Mouse (Mus musculus) ES-CJ7 (cell line): ENCODE measurements around the gene Nlgn1.
A peak's percentile ranks its signal among the peaks of the same experiment; 100 is the strongest.

Source experiments
- DNase-seq: peaks from one replicate; pipeline ENCODE4 v3.0.0; 2011; ENCODE audit warnings: low read depth, low spot score

The Nlgn1 gene

DNA sequence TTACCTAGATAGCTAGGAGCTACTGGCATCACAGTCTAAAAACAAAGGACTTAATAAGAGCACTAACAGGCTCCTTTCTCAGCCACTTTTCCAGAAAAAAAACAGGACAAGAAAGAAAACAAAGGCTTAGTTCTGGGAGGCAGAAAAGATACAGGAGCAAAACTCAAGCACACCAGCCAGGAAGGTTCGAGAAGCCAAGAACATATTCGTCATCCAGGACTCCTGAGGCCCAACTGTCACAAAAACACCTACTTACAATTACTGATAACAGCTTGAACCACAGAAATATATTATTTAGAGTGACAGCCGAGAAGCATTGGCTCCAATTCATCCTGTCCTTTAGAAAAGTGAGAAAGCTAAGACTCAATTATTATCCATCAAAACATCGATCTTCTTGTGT, 281.5 kb downstream of the Nlgn1 start:
- DNase-seq: no peak

DNA sequence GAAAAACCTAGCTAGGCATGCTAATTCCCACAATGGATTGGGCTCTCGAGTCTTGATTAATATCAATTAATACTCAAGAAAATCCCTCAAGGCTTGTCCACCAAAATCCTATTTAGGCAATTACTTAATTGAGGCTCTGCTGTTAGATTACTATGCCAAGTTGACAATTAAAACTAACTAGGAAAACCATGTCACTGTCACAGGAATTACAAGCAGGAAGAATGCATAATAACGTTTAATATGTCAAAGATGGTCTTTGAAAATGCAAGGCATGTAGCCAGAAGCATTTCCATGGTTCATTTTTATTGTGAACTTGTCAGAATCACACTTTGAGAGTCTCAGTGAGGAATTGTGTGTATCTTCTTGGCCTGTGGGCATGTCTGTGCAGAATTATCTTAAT, 289.3 kb downstream of the Nlgn1 start:
- DNase-seq: no peak

DNA sequence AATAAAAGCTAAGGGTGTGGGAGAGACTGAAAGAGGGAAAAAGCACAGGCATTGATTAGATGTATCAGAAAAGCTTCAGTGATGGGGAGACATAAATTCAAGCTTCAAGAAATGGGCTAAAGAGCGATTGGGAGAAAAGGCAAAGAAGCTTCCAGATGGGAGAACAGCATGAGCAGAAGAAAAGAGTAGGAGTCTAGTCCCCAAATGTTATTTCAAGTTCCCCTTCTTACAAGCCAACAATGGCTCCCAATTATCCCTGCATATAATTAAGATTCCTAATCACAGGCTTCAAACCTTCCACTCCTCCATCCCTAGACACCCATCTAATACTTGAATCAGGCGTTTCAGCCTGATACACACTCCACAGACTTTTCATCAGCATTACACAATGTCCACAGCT, 292.6 kb downstream of the Nlgn1 start:
- no peak for DNase-seq

DNA sequence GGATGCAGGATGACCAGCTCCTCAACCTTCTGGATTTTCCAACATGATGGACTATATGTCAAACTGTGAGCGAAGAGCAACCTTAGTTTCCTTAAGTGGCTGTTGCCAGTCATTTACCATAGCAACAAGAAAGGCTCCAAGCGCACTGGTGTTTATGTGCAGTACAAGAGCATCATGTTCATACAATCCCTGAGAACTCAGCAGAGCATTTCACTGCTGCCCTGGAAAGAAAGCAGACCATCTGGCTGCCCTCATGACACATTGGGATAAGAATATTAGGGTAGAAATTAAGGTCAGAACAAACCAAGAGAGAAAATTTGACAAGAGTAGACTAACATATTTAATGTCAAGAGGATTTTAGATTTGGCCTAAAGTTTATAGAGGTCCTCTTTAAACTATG, 306.2 kb downstream of the Nlgn1 start:
- no peak for DNase-seq

DNA sequence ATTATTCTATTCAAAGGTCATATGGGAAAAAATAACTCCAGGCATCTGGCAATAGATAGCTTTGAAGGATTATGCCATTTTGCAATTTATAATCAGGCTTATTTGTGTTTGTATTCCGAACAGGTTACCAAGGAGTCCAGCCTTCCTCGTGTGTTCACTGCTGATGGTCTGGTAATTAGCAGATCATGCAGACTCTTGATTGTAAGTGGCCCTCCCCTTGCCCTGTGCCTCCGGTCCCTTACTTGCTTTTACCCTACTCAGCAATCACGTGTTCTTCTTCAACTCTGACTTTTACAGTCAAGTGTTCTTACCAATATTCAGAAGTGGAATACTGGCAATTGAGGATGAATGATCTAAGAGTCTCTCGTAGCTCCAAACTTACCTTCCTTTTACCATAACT, 309.0 kb downstream of the Nlgn1 start:
- DNase-seq: no peak

DNA sequence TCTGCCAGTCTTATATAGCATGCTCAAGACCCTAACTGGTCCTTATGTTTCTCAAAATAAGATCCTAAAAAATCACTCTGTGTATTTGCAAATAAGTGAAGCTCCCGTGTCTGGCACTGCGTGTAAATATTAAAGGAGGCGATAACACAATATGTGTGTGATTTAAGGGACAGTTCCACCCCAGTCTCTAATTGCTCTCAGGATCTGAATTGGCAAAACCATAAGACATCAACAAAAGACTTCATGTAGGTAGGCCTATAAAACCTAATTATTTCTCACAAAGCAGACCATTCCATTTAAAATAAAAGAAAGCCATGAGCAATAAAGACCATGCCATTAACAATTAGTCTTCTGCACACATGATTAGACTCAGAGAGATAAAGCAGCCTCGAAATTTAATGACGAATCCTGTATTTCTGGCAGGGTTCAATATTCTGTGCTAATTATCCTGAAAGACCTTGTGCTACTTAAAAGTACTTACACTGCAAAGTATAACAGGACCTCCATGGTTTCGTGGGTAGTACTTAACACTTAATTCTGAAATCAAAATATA, 310.6 kb downstream of the Nlgn1 start:
- DNase-seq: no peak

DNA sequence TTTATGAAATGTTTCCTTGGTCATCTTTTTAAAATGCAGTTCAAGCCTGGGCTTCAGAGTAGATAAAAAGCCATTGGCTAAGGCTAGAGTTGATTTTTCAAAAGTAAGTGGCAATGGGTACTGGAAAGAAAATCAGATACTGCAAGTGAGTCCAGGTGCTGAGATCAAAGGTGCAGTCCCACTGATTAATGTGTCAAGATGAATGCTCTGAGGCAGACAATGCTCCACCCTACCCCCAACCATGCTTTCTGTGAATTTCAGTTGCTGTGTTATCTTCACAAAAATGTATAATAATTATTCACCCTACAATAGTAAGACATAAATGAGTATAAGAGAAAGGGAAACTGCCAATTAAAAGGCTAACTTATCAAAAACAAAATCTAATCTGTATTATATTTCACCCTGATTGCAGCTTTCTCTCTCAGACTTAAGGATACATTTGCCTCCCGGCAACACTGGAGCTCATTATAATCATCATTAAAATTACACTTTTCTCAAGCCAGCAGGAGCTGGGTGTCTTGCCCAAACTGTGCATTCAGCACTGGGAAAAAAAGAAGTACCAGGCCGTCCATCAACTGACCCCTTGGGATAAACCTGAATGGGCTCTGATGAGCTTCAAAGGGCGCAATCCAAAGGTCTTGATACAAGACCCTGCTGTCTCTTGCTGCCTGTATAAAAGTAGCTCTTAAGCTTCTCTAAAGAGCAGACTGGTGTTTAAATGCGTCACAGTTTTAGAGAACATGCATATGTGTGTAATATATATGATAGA, 320.8 kb downstream of the Nlgn1 start:
- DNase-seq: no peak

DNA sequence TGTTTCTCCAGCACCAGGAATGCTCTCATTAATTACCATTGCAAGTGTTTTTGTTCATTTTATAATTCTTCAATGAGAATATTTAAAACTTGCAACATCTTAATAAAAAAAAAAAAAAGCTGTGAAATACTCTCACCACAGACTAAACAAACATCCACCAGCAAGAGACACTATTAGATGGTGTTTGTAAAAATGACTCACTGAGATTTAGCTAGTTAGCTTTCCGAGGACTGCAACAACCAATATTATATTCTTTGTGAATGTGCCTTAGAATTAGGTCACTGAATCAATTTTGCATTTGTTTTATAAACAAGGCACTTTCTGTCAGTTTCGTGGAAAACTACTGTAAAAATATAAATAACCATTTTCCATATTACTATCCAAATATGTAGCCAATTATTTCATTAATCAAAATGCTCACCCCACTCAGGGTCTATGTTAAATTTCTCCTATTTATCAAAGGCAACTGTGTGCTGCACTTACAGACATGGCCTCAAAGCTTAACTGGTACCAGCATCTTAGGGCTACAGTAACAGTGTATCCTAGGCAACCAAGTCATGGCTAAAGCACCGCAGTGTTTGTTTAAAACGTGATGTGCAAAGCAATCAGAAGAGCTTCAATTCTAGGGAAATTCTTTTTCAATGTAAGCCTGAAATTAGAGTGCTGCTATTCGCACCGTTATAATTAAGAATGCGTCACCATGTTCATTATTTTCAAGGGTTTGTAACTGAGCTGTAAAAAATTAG, 329.2 kb downstream of the Nlgn1 start:
- DNase-seq: no peak

DNA sequence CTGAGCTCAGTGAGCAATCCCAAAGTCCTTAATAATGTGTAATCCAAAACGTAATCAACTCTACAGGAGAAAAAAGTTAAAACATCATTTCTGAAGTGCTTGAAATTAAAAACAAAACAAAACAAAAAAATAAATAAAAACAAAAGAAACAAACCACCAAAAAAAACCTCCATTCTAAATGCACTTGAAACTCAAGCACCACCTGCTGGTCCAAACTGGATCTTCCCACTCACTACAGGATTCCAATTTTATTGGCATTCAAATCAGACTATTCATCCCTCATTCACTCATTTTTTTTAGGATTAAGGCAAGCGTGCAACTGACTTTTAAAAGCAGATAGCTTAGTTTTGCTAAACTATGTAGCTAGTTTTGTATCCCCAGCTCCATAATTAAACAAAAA, 329.9 kb downstream of the Nlgn1 start:
- DNase-seq: peak; percentile 4

DNA sequence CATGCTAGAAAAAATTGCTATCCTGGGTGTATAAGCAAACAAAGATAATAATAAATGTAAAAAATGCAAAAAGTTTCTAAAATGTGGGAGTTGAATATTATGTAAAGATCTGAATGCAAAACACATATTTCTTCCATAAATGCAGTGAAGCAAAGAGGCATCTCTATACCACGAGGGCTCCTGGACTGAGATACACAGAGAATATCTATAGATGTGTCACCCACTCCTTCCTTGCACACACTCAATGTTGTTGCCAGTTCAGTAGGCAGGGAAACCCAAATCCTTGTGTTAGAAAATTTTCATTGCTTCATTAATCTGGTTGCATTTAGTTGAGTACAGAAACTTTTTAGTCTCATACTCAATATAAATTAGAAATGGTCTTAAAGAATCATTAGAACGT, 364.7 kb downstream of the Nlgn1 start:
- no peak for DNase-seq

DNA sequence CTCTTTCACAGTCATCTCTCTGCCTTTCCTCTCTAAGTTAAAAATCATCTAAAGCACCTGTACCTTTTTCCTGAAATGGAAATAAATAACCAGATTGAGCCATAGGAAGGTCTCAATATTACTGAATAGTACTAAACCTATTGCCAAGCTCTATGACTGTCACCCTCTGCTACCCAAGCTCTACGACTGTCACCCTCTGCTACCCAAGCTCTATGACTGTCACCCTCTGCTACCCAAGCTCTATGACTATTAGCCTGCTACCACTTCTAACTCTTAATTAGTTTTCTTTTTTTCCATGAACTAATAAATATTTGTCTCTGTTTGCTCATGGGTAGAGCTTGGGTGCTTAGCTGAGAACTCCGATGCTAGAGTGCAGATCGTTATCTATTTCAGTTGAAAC, 368.0 kb downstream of the Nlgn1 start:
- DNase-seq: no peak

DNA sequence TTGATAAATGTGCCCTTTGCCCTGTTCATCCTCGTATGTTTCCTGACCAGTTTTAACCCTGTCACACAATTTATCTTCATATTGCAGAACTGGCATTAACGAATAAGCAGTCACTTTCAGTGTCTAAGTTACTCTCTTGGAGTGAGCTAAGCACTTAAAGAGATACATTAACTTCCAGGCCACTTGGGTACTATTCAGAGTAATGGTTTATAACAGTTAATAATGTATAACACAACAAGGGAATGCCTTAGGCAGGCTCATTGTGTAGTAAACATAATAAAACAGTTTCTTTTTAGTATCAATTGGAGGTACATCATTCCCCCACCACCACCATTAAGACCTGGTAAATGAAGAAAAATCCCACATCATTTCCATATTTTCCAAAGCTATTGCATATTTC, 368.7 kb downstream of the Nlgn1 start:
- no peak for DNase-seq

DNA sequence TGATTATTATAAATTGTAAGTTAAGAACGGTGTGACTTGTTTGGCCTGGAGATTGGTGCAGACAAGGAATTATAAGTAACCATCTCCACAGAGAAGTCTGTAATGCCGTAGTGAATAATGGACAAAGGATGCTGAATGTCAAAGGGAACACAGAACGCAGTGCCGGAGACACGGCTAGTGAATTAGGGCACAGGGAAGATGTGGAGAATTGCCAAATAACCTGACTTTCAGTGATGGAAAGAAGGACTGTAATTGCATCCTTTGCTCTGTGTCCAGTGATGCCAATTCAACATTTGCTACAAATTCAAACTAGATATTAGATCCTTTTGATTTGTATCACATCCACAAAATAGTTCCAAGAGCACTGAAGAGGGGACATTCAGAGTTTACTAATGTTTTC, 415.7 kb downstream of the Nlgn1 start:
- DNase-seq: no peak

DNA sequence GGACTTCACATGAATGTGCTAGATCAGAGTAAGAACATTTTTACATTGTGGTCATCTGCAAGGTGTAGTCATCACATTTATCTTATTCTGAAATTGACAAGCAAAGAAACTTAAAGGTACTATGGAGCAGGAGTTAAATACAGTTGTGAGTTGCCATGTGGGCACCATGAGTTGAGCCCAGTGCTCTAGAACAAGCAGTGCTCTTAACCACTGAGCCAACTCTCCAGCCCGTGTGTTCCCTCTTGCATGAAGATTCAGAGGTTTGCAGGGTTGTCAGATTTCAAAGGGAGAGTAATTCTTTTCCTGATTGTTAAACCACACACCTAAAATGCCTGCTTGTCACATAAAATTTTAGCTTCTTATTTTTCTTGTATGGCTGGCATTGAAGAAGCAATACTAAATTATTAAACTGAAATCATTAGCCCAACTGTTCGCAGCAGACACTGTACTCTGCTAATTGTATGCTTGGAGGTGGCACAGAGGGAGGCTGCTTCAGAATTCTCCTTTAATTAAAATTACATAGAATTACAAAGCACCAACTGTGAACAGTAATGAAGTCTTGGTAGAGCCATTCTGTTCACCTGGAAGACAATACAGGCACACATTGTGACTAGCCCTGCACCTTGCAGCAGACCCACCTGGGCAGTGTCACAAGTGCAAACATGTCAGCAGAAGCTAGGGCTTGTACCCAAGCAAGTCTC, 417.7 kb downstream of the Nlgn1 start:
- DNase-seq: peak; percentile 3

DNA sequence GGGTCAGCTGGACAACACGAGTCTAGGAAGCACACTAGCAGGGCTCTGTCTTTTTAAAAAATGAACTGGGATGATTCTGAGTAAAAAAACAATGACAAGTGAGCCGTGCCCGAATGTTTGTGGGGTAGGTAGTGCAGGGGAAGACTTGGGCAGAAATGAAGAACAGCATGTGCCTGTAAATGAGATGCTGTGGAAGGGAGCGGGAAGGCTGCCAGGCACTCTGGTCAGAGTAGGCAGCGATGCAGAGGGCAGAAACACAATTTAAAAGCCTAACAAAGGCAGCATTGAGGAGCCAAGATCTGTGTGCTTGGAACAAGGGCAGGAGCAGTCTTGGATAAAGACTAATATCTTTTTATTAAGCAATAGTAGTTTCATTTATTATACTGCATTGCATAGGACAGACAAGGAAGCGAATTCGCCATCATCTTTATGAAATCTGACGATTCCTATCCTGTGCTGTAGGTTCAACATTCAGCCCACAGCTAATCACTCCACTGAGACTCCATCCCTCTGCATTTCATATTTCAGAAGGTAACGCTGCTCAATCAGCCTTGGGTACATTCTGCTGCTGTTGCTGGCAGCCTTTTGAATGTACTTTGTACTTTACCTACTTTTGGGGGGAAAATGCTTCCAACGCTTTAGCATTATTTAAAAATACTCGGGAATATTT, 429.0 kb downstream of the Nlgn1 start:
- DNase-seq: no peak

DNA sequence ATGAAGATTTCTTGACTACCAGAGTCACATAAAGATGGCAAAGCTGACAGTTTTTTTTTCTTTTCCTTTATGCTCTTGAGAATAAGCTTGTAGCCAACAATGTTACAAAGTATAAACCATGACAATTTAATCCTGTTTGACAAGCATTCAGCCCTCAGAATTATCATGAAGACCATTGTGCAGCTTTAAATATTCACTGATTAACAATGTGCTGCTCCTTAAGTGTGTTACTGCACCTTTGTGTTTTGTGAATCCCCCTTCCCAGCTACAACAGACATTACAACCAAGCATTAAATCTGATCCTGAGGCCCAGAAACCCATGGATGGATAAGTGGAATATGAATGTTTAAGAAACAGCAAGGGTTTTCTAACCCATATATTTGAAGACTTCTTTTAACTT, 434.8 kb downstream of the Nlgn1 start:
- DNase-seq: no peak

DNA sequence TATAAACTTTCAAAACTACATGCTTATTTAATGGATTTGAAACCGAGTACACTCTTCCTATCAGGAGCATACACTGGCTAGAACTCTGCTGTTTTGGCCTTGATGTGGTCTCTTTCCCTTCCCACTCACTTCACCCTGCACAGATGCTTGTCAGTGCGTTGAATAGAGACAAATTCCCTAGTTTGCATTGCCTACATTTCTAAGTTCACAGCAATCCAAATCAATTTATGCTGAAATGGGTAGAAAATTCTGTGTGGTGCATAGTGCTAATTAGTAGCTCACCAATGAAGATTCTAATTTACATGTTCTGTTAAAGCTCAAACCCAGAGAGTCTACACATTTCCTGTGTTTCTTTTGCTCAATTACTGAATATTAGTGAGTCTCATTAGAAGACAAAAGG, 447.5 kb downstream of the Nlgn1 start:
- no peak for DNase-seq

DNA sequence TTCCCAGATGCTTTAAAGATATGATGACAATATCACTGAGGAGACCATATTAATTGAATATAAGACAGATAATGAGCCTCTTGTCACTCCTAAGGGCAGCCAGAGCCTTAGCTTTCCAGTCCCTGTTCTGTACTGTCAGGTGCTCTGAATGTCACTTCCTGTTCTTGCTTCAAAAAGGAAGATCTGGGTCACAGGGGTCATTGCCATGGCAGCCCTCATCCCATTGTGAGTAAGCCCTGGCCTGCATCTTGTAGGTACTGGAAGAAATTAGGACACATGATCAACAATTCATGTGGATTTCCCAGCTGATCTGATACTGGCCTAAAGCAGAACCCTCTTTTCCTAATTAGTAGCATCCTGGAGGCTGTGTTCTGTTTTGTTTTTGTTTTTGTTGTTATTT, 463.1 kb downstream of the Nlgn1 start:
- no peak for DNase-seq

DNA sequence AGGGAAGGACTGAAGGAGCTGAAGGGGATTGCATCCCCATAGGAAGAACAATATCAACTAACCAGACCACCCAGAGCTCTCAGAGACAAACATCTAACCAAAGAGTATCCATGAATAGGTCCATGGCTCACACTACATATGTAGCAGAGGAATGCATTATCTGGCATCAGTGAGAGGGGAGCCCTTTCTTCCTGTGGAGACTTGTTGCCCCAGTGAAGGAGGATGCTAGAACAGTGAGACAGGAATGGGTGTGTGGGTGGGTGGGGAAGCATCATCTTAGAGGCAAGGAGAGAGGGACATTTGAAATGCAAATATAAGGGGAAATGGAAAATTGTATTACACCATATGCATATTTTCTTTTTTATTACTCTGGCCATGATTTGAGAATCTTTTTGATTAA, 473.9 kb downstream of the Nlgn1 start:
- no peak for DNase-seq

DNA sequence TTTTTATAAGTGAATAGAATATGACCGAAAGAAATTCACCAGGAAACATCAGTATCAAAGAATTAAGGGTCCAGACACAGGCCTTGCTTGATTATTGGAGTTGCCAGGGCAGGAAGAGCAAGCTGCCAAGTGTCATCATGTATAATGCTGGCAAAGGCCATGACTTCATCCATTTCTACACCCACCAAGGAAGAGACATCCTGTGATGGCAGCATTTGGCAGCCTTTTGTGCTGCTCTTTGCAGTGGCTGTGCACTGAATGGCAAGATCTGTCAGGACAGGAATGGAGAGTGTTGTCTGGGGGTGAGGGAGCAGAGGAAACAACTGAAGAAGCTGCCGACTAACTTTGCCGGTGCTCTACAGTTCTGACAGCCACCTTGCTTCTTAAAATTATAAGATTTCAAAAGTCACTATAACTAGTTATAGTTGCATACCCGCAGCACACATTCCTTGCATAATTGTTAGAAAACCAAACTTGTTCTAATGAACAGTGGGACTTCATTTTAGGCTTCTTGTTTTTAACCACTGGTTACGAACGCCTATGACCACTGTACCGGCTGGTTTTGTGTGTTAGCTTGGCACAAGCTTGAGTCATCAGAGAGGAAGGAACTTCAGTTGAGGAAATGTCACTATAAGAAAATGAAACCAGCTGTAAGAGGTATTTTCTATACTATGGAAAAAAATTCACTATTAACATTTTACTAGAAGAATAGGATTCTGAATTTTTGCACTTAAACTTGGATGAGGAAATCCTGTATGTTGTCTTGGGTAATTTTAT, 487.4 kb downstream of the Nlgn1 start:
- no peak for DNase-seq

DNA sequence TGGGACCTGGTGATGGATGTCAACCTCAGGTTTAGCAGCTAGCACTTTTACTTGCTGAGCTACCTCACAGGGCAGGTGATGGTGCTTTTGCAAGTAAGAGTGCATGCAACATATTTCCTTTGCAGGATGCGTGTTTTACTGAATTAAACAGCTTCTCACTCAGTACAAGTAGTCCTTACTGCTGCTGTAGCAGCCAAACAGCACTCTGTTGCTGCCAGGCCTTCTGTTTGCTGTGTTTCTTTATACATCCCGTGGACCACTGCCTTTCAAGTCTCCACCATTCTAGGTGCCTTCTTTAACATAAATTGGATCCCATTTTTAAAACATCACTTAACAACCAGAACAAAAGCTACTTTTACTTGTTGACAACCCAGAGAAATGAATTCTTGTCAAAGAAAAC, 502.0 kb downstream of the Nlgn1 start:
- DNase-seq: no peak
